In genomic region chr16:7788209-7788608, GRCm38 (mm10) we compare ENCODE assay signal across 11 mouse cellular contexts.
DNase-seq lines count a peak whose midpoint lies in the region; ATAC-seq lines count a peak whose summit lies in the region.
"Had no signal": no experiment of that assay in that cellular context is flagged by ENCODE, and none has a peak within 500 bp of the region (broad histone marks: within the 10 kb centered on the region; RNA-seq: fewer than 3 reads in every experiment).

No protein-coding gene starts in this region.

- no peak overlapping the region; the same call in 1 of the 2 replicates for H3K27ac ChIP-seq in neural tube, embryonic 13.5 days (replicated peaks)
- no peak overlapping the region for H3K27ac ChIP-seq in neural tube, embryonic 15.5 days (replicated peaks)
- H3K27ac ChIP-seq: limb, embryonic 10.5 days had no signal

- DNase-seq in layer of hippocampus, postnatal 14 days (ENCODE audit: low spot score in 2 of 2) = peak; percentile 62 to 82
- peak; percentile 36 for DNase-seq in right cerebral cortex, postnatal 4 days
- no peak for DNase-seq in adipocyte (ENCODE audit: low spot score)
- DNase-seq in lung, postnatal 4 days = no peak
- no peak for DNase-seq in thymus, postnatal 25 days
- DNase-seq: heart, postnatal 14 days had no signal

- H3K4me2 ChIP-seq in neural tube, embryonic 13.5 days = no peak overlapping the region
- no peak overlapping the region for H3K4me2 ChIP-seq in neural tube, embryonic 15.5 days

- no peak overlapping the region for H3K4me3 ChIP-seq in neural tube, embryonic 13.5 days
- no peak overlapping the region for H3K4me3 ChIP-seq in neural tube, embryonic 15.5 days (replicated peaks)
- H3K4me3 ChIP-seq: limb, embryonic 10.5 days had no signal

- peak; percentile 5; the same call in 1 of the 2 replicates for ATAC-seq in neural tube, embryonic 13.5 days (ENCODE audit: low read depth)
- ATAC-seq in neural tube, embryonic 15.5 days (ENCODE audit: low FRiP score) = no peak
- peak; percentile 72 for ATAC-seq in frontal cortex, adult (ENCODE audit: low TSS enrichment)
- ATAC-seq: activated CD4-positive, CD25-positive, alpha-beta regulatory T cell, adult 4 months had no signal

- H3K4me1 ChIP-seq in neural tube, embryonic 13.5 days (replicated peaks) = peaks cover 6% of the 10 kb centered on the region; the same call in 1 of the 2 replicates
- H3K4me1 ChIP-seq in neural tube, embryonic 15.5 days = no peaks in the 10 kb centered on the region
- H3K4me1 ChIP-seq: limb, embryonic 10.5 days had no signal

- 64% methylated on average over 2 of the region's 2 CpGs for WGBS in neural tube, embryonic 13.5 days
- 49% methylated on average over 2 of the region's 2 CpGs for WGBS in neural tube, embryonic 15.5 days

- no peak overlapping the region for H3K9ac ChIP-seq in neural tube, embryonic 13.5 days
- no peak overlapping the region for H3K9ac ChIP-seq in neural tube, embryonic 15.5 days (replicated peaks)

- no peaks in the 10 kb centered on the region for H3K36me3 ChIP-seq in neural tube, embryonic 13.5 days
- no peaks in the 10 kb centered on the region for H3K36me3 ChIP-seq in neural tube, embryonic 15.5 days
- H3K36me3 ChIP-seq: limb, embryonic 10.5 days had no signal

- no peaks in the 10 kb centered on the region for H3K27me3 ChIP-seq in neural tube, embryonic 13.5 days
- no peaks in the 10 kb centered on the region for H3K27me3 ChIP-seq in neural tube, embryonic 15.5 days (replicated peaks)

- no peaks in the 10 kb centered on the region for H3K9me3 ChIP-seq in neural tube, embryonic 13.5 days
- no peaks in the 10 kb centered on the region for H3K9me3 ChIP-seq in neural tube, embryonic 15.5 days (replicated peaks)
- H3K9me3 ChIP-seq: limb, embryonic 10.5 days had no signal

Comparison
In these comparisons a context has a peak if more than half of its experiments do, and no peak if none do; other contexts are left out.
1. DNase-seq: peak in layer of hippocampus, postnatal 14 days (2 of 2) and right cerebral cortex, postnatal 4 days (single experiment); none in adipocyte (single experiment), lung, postnatal 4 days (0 of 2) and thymus, postnatal 25 days (single experiment).